Mouse (Mus musculus): ENCODE results near the gene Xylt1.

Xylt1 gene

DNA sequence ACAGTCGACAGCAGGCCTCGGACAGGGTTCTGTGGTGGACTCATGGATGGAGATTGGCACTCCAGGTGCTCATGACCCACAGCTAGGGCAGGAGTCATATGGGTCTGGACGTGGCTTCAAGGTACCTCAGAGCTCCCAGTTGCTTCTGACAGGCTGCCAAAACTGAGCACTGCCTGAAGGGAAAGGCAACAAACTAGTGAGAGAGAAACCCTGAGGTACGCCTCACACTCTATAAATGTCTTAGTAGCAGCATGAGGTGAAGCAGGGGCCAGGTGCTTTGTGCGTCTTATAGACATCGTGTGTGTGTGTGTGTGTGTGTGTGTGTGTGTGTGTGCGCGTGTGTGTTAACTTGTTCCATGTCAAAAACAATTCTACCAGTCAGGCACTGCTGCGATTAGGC lies 122.9 kb downstream of the Xylt1 start:
- in situ Hi-C loops (cut with MboI, MseI): no loop called here

DNA sequence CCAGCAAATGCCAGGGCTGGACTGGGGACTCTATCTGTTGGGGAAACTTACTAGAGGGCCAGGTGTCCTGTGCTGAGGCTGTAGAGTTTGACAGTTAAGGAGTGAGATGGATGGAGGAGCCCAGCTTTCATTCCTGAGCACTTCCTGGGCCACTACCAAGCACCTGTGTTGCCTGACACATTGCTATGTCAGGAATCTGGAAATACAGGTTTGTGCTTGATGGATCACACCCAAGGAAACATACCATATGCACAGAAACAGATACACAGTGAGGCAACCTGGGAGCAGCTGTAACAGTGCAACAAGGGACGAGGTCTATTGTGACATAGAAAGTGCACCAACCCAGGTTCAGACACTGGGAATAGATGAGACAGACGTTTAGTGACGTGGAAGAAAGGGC lies 125.0 kb downstream of the Xylt1 start:
- in situ Hi-C loops (cut with MboI, MseI): no loop called here

DNA sequence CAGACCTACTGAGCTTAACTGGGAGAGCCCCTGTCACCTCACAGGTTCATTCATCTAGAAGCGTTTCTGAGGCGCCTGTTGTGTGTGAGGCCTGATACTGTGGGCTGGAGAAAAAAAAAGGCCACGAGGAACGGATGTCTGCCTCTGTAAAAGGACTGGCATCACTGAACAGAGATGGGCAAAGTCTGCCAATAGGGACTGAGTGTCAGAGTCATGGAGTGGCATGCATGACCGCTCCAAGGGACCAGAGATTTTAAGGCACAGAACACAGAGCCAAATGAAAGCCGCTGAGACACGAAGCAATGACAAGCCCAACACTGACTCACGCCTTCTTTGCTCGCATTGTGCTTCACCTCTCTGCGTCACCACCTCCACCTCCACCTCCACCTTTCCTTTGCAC lies 126.6 kb downstream of the Xylt1 start:
- in situ Hi-C loops (cut with MboI, MseI): no loop called here

DNA sequence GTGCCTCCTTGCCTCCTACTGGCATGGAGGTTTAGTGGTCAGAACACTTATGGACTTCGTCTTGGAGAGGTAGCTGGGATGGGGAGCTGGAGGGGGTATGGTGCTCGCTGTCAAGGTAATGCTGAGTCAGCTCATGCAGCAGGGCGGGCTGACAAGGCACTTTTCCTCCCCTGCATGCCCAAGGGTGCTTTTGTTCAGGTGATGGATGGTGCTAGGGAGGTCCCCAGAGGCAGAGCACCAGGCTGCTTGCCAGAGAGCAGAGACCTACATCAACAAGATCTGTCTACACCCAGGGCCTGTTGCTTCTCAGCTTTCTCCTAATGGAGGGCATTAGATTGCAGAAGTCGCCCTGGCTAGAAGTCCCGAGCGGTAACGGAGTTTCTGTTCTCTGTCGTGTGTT lies 127.3 kb downstream of the Xylt1 start:
- in situ Hi-C loops (cut with MboI, MseI): no loop called here

DNA sequence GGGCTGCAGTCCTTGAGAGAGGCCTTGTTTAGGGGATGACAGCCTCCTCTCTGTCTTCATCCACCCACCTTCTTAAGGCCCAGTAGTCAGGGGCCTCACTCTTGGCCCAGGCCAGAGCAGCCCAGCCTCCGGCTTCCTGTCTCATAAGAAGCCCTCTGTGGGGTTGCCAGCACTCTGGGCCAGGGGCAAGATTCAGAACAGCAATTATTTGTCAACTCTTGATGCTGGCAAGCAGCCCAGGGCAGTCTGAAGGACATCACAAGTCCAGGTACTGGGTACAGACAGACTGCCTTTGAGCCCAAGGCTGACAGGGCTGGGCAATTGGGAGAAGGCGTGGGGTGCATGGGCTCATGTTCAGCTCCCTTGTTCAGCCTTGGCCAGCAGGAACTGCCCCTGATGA lies 129.3 kb downstream of the Xylt1 start:
- in situ Hi-C loops (cut with MboI, MseI): no loop called here

DNA sequence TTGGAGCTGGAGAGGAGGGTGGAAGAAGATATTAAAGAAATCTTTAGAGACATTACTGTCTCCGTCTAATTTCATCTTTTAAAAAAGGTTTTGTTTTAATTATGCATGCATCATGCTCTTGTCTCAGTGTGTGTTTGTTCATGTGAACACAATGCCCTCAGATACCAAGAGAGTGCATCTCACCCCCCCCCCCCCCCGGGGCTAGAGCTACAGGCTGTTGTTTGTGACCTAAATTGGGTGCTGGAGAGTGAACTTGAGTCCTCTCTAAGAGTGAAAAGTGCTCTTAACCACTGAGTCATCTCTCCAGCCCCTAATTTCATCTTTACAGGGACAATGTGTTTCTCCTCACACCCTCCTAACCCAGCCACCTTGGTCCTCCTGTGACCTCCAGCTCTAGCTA lies 131.5 kb downstream of the Xylt1 start:
- in situ Hi-C loops (cut with MboI, MseI): no loop called here

DNA sequence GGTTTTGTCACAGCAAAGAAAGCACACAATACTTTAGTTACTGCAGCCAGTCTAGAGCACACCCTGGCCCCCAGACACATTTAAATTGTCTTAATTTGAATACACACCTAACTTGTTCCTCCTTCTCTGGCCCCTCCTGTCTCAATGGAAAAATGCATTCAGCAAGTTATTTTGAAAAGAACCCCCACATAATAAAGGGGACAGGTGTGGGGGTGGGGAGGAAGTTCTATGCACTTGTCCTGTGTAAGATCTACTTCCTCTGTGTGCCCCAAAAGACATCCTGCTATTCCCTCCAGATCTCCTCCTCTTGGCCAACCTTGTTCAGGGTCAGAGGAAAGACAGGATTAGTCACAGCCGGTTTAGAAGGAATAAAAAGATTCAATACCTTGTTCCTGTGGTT lies 135.0 kb downstream of the Xylt1 start:
- in situ Hi-C loops (cut with MboI, MseI): no loop called here

DNA sequence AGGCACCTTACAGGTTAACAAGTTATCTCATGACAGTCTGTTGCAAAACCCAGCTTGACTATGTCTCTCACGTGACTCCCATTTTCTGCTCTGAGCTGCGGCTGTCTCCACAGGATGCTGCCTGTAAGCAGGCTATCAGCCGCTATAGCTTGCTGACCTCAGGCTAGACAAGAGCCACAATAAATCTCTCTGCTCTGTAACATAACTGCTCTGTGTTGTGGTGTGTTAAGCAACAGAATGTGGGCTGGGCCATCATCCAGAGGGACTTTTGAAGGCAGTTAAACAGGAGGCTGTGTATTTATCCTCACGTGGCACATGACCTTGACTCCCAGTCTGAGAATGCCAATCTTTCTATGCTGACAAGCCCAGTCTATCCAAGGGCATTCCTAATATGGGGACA lies 136.1 kb downstream of the Xylt1 start:
- in situ Hi-C loops (cut with MboI, MseI): no loop called here

DNA sequence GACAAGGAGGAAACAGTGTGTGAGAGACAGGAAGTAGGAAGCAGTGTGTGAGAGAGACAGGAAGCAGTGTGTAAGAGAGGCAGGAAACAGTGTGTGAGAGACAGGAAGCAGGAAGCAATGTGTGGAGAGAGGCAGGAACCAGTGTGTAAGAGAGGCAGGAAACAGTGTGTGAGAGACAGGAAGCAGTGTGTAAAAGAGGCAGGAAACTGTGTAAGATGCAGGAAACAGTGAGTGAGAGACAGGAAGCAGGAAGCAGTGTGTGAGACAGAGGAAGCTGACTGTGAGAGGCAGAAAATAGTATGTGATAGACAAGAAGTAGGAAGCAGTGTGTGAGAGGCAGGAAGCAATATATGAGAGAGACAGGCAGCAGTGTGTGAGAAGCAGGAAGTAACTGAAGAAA lies 140.6 kb downstream of the Xylt1 start:
- in situ Hi-C loops (cut with MboI, MseI): no loop called here

DNA sequence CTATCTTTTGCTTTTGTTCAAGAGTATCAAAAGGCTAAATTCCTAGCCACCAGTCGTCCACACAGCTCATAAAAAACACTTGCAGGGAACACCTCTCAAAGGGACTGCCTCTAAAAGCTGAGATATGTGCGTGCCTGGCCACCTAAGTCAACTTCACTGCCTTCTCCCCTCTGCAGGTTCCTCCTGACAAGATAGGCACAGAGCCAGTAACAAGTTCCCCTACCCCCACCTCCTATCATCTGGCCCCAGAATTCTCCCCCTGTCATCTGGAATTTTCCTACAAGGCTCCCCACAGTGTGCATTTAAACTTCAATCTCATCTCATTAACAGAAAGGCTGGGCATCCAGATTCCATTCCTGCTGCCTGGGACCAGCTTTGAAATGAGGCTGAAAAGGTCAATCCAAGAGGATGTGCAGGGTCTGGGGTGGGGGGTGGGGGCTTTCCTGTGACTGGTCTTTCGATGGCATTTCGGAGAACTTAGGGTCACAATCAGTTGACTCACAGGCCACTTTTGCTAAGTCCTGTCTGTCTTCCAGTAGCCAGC lies 141.4 kb downstream of the Xylt1 start:
- in situ Hi-C loops (cut with MboI, MseI): no loop called here

DNA sequence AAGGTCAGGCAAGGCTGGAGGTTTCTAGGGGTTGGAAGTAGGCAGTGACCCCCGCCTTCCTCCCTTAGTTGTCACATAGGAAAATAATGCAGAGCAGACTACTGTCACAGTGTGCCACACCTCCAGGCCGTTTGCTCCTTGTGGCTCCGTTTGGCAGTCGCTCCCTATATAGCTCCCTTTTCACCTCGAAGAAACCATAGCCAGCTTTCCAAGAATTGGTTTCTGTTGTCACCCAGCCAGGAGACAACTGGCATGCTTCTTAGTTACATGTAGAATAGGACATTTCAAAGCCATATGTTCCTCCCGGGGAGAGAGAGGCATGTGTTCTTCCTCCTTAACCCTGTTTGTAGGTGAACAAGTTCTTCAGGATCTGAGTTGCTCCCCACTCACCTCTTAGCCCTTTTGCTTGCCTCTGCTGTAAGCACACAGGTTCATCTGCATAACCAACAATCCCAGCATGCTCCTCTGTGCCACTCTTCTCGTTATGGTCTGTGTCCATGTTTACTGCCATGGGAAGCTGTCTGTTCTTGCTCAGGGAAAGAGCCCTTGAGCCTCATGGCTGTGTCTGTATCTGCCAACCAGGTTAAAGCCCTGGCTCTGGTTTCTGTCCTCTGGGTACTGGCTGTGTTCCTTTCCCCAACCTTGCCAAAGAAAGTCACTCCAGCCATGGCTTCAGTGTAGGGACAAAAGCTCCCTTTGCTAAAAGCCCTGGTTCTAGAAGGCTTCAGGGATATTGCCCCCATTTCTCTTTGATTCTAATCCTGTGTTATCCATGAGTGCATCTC lies 143.8 kb downstream of the Xylt1 start:
- in situ Hi-C loops (cut with MboI, MseI): no loop called here

DNA sequence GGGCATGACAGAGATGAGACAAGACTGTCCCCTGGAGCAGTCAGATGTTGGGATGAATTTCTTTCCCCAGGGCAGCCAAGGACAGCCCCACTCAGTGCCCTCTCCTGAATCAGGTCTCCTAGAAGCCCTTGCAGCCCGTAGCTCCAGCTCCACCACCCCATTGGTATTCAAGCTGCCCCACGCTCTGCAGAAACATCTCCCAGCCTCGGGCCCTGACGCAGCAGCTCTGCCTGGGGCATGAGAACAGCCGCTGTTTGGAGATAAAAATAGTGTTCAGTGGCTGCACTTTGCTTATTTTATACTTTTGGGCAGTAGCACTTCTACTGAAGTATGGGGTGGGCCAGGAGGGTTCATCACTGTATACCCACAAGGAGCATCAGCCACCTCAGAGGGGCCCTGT lies 144.9 kb downstream of the Xylt1 start:
- in situ Hi-C loops (cut with MboI, MseI): no loop called here

DNA sequence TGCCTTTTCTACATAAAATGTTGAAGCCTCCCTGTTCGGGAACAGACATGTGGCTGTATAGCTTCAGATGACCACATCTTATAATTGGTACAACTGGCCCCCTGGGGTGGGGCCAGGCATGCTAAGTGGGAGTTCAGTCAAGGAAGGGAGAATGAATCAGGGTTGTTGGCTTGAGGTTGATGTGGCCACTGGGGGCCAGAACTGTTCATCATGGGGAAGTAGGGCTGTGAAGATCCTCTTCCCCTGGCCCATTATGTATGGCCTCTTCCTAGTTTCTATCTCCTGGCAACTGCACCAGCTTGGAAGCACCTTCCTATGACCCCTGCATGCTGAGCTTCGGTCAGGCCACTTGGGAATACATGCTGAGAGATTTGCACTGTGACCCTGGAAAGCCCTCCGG lies 145.8 kb downstream of the Xylt1 start:
- in situ Hi-C loops (cut with MboI, MseI): no loop called here

DNA sequence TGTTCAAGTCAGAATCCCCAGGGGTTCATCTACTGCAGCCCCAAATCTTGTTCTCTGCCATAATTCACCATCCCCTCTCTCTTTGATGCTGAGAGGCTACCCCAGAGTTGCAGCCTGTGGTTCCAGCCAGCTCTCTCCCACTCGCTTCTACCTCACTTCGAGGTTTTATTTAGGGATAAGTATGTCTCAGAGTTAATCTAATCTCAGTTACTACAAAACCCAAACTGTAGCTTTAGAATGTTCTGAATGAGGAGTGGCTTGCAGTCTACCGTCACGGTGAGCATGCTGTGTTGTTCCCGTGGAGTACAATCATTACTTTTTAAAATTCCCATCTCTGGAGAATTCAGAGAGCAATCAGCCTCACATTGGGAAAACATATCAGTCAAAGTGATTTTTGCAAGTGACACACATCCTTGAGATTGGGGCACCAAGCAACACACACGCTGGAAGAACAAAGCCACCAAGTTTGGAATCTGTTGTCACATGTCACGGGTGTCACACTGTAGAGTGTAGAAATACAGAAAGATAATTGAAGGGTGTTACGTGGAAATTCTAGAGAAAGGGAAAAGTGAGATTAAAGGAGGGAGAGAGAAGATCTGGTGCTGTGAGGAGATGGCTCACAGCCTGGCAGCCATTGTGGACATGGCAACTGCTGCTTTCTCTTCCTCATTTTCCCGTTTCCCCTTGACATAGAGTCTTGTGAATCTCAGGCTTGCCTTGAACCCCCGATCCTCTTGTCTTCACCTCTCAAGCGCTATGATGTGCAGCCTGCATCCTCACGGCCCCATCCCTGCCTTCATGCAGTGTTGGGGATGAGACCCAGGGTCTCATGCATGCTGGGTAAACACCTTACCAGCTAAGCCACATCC lies 149.2 kb downstream of the Xylt1 start:
- in situ Hi-C loops (cut with MboI, MseI): no loop called here

DNA sequence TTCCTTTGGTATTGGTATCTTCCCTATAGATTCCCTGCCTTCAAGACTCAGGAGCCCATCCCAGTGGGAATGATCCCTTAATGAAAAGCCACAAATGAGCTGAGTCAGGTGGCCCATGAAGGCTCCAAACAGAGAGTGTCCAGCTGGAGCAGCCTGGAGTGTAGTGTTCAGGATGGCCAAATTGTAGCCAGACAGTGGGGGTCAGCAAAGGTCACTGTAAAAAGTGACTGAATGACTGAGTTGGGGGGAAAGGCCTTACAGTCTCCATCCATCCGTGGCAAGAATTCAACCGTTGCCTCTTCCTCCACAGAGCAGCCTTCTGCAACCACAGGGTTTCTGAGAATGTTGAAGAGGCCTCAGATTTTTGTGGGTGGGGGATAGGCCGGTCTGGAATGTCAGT lies 151.9 kb downstream of the Xylt1 start:
- in situ Hi-C loops (cut with MboI, MseI): no loop called here

DNA sequence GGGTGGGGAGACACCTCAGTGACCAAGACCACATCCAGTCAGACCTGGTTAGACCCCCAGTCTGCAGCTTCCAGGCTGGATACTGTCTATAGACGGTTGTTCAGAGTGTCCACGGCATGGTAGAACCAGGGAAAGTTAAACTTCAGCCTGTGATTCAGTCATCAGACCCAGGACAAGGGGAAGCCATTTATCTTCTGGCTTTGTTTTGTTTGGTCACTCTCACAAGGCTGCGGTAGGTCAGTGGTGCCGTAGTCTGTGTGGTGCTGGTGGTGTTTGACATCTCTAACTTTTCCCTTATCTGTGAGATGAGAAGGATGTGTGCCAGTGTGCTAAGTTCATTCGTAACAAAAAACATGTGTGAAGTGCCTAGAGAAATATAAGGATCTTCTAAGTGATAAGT lies 152.4 kb downstream of the Xylt1 start:
- in situ Hi-C loops (cut with MboI, MseI): no loop called here

DNA sequence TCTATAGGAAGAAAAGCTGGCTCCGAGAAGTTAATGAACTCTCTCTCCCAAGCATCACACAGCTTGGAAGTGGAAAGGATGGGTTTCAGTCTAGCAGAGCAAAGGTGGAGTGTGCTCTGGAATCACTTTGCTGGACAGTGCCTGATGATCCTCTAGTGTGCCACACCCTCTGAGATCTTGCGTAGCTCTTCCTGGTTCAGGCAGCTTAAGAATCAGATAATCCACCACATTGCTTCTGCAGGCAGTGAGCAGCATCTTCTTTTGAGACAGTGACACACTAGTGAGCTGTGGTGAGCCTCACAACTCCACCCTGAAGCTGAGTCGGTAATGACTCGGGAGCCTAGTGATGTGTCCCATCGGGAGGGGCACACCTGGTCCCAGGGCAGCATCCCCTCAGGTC lies 159.2 kb downstream of the Xylt1 start:
- in situ Hi-C loops (cut with MboI, MseI): no loop called here

DNA sequence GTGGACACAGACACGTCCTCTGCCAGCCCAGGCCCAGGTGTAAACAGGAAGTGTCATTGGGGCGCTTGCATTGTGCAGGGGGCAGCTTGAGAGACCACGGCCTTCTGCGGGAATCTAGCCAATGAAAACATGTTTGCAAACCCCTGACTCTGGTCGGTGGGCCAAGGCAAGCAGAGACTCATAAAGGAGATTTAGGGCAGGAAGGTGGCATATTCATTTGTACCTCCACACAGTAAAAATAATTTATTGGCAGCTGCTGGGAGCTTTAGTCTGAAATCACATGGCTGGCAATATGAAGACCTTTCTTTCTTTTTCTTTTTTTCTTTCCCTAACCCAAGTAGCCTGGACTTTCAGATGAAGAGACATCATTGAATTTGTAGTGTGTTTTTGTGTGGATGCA lies 159.6 kb downstream of the Xylt1 start:
- in situ Hi-C loops (cut with MboI, MseI): no loop called here

DNA sequence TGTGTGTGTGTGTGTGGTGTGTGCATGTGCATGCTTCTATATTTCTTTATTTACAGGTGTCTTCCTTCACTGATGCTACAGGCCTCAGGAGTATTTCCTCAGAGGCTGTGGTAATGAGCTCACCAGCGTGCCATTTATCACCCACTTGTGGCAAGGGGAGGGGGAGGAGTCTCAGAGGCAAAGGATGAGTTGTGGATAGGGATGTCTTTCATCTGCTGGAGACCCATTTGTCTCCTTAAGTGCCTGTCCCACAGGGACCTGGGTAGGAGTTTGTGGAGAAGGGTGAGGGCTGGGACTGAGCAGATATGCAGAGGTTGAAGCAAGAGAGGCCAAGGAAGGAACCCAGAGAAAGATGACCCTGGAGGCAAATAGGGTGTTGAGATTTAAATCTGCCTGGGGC lies 160.3 kb downstream of the Xylt1 start:
- in situ Hi-C loops (cut with MboI, MseI): no loop called here

DNA sequence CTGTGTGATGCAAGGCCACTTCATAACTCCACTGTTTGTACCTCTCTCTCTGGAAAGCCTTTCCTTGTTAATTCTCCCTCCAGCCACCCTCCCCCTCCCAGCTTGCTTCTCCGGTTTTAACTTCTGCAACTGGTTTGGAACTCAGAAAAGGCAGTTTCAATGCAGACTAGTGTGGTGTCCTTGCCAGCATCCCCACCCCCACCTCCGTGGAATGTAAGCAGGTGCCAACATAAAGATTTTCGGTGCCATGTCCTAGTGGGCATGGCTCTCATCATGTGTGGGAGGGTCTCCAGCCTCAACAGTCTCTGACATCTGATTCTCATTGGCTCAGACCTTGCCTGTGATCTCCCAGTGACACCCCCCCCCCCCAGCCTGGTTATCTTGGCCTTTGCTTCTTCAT lies 160.9 kb downstream of the Xylt1 start:
- in situ Hi-C loops (cut with MboI, MseI): no loop called here

DNA sequence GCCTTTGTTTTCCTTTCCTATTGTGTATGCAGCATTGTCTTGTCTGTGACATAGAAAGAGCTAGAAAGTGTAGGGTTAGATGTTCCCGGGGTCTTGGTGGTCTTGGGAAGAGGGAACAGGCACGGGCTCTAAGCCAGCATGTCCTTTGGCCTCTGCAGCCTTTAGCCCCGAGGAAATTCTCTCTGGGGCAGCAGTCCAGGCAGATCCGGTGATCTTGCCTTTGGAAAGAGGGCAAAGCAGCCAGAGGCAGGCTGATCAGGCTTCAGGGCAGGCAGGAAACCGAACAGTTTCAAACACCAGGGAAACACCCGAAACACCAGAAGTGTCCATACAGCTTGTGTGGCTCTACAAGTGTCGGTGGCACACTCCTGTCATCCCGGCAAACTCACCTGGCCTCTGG lies 162.3 kb downstream of the Xylt1 start:
- in situ Hi-C loops (cut with MboI, MseI): no loop called here

DNA sequence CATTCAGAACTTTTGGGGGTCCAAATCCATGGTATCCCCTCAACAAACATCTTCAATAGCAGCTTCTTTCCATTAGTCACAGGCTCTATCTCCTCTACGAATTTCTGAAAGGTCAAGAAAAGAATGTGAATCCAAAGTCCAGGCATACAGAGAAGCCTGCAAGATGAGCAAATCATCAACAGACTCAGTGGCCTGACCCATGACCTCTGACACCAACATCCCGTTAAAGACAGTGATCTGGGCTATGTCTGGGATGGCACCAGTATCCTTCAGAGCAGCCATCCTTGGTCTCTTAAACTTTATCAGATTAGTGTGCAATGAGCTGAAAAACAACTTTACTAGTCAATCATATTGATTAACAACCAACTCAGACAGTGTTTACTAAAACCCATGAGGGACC lies 163.3 kb downstream of the Xylt1 start:
- in situ Hi-C loops (cut with MboI, MseI): no loop called here

DNA sequence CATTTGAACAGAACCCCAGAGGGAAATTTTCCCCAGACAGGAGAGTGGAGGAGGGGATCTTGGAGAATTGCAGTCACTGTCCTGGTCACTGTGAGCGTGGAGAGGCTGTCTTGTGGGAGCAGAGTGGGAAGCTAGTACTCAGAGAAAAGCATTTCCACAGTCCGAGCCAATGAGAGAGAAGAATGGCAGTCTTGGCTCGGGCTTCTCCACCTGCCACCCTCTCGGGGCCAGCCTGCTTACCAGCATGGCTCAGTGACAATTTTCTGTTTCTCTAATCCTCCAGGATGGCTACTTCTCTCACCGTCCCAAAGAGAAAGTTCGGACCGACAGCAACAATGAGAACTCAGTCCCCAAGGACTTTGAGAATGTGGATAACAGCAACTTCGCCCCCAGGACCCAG lies 167.5 kb downstream of the Xylt1 start:
- in situ Hi-C loops (cut with MboI, MseI): no loop called here

Data from T-helper 17 cell (primary cell).